Mouse (Mus musculus): ENCODE data around the gene Kctd19. TPM values are rescaled to one million over a fixed set of nuclear protein-coding genes. Genes with fewer than 3 reads are reported as not detected.
A peak's percentile ranks its signal among the peaks of the same experiment; 100 is the strongest.

The Kctd19 gene
- polyA plus RNA-seq, 1 experiment from 2014 or later, result not detected

DNA sequence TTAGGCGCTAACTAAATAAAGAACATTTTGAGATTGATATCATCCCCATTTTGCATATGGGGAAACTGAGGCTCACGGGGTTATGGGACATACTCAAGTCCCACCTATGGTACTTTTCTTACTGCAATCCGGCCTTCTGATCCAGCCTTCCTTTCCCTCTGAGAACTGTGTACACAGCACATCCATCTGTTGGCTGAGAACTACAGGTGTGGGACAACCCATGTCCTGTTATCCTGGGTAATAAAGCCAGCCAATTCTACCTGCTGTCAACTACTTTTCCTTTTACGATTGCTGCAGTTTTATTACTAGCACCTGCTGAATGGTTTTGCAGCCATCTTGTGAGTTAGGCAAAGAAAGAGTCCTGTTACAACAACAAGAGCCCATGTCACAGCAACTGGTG is 58.8 kb downstream of the Kctd19 start:
- Histone ChIP-seq H3K9me3 (replicated peaks; ENCODE audit: control insufficient read depth, low read length) (no peaks in the 10 kb centered on the region), H3K4me3 (ENCODE audit: low read depth, low read length) (no peak overlapping the region), H3K36me3 (replicated peaks; ENCODE audit: control insufficient read depth, insufficient read depth, low read depth, low read length) (no peaks in the 10 kb centered on the region), H3K27me3 (ENCODE audit: control insufficient read depth, insufficient read depth, low read length) (no peaks in the 10 kb centered on the region), H3K4me2 (ENCODE audit: low read depth, low read length) (no peak overlapping the region), H3K9ac (replicated peaks; ENCODE audit: low read length) (no peak overlapping the region), H3K27ac (replicated peaks; ENCODE audit: low read depth, low read length) (no peak overlapping the region), H3K4me1 (ENCODE audit: control insufficient read depth, insufficient read depth, low read length) (peaks cover 3% of the 10 kb centered on the region; the same call in 1 of the 2 replicates)
- DNase-seq (ENCODE audit: low spot score) (no peak), ATAC-seq (replicated peaks; ENCODE audit: insufficient number of reproducible peaks, low FRiP score, low TSS enrichment, low read depth) (no peak)
- 86% methylated on average over 4 of the region's 4 CpGs for WGBS

DNA sequence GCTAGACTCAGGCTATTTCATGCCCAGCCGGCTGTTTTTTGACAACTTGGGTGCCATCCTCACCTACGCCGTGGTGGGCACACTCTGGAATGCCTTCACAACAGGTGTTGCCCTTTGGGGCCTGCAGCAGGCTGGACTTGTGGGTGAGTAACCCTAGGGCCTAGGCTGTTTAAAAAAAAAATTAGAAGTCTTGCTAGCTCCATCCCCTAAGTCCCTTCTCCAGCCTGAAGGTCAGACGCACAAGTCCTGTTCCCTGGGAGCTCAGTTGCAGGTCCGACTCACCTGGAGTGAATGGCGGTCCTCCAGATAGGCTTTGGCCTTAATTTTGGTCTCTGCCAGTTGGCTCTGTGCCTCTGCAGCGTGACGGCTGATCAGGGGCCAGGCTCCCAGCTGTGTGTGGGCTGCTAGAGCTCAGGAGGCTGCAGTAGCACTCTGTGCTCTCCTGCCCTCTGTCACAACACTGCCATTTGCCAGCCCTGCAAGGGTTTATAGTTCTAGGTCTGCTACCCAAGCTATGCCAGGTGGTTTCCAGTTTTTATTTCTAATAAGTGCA is 59.6 kb downstream of the Kctd19 start:
- 85% methylated on average over 8 of the region's 8 CpGs for WGBS
- no peak for ATAC-seq (replicated peaks; ENCODE audit: insufficient number of reproducible peaks, low FRiP score, low TSS enrichment, low read depth)

DNA sequence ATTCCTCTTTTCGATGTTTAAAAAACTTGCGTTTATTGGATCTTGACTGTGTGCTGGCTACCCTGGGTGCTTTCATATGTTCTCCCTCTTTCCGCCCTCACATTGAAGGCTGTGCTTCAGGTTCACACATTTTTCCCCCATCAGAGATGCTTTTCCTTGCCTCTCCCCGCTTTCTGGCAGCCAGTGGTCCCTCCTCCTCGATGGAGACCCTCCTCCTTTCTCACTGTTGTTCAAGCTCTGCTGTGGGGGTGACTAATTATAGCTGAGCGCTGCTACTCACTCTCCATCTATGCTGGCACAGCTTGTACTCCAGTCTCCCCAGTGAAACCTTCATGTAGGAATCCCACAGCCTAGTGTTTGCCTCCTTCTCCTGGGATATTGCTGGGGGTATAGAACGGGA is 63.1 kb downstream of the Kctd19 start:
- no peaks in the 10 kb centered on the region for H3K9me3 ChIP-seq (replicated peaks; ENCODE audit: control insufficient read depth, low read length)
- no peak overlapping the region for H3K9ac ChIP-seq (replicated peaks; ENCODE audit: low read length)
- no peak overlapping the region for H3K27ac ChIP-seq (replicated peaks; ENCODE audit: low read depth, low read length)
- H3K4me2 ChIP-seq (ENCODE audit: low read depth, low read length), result peak overlapping the region; percentile 98; the same call in 1 of the 2 replicates
- DNase-seq (ENCODE audit: low spot score) (no peak), ATAC-seq (replicated peaks; ENCODE audit: insufficient number of reproducible peaks, low FRiP score, low TSS enrichment, low read depth) (no peak)
- 41% methylated on average over 7 of the region's 7 CpGs for WGBS
- H3K27me3 ChIP-seq (ENCODE audit: control insufficient read depth, insufficient read depth, low read length), result no peaks in the 10 kb centered on the region
- peaks cover 12% of the 10 kb centered on the region for H3K4me1 ChIP-seq (ENCODE audit: control insufficient read depth, insufficient read depth, low read length)
- H3K36me3 ChIP-seq (replicated peaks; ENCODE audit: control insufficient read depth, insufficient read depth, low read depth, low read length), result no peaks in the 10 kb centered on the region
- H3K4me3 ChIP-seq (ENCODE audit: low read depth, low read length), result peak overlapping the region; percentile 70; the same call in 1 of the 2 replicates

More for the DNA sequence above, 59.6 kb downstream of the Kctd19 start:
- Histone ChIP-seq H3K4me3 (ENCODE audit: low read depth, low read length) (no peak overlapping the region), H3K27me3 (ENCODE audit: control insufficient read depth, insufficient read depth, low read length) (no peaks in the 10 kb centered on the region), H3K27ac (replicated peaks; ENCODE audit: low read depth, low read length) (no peak overlapping the region), H3K9me3 (replicated peaks; ENCODE audit: control insufficient read depth, low read length) (no peaks in the 10 kb centered on the region), H3K9ac (replicated peaks; ENCODE audit: low read length) (no peak overlapping the region), H3K36me3 (replicated peaks; ENCODE audit: control insufficient read depth, insufficient read depth, low read depth, low read length) (no peaks in the 10 kb centered on the region), H3K4me1 (ENCODE audit: control insufficient read depth, insufficient read depth, low read length) (peaks cover 3% of the 10 kb centered on the region; the same call in 1 of the 2 replicates), H3K4me2 (ENCODE audit: low read depth, low read length) (no peak overlapping the region)
- DNase-seq (ENCODE audit: low spot score), result no peak

DNA sequence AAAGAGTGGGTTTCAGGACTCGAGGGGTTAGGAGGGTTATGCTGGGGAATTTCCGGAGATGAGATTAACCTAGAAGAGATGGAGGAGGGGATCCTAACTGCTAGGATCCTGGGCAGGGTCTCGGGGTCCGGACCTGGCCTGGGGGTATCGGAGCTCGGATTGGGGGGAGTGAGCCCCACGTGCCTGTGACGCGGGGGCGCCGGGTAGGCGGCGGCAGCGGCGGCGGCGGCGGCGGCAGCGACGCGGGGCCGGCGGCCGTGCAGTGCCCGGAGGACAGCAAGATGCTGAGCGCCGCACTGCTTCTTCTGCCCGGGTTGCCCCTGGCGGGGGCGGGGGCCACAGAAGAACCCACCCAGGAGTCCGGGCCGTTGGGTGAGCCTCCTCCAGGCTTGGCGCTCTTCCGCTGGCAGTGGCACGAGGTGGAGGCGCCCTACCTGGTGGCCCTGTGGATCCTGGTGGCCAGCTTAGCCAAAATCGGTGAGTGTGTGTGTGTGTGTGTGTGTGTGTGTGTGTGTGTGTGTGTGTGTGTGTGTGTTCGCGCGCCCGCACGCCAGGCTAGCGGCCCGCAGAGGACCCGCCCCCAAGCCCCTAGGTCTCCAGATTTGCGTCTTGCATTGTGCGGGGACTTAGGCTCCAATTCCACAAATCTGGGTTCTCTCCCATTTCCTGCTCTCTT is 64.1 kb downstream of the Kctd19 start:
- ATAC-seq (replicated peaks; ENCODE audit: insufficient number of reproducible peaks, low FRiP score, low TSS enrichment, low read depth) (0 out of 2 replicates have a peak, but pooled peaks have one; percentile 5), DNase-seq (ENCODE audit: low spot score) (peak; percentile 60)
- peak overlapping the region; percentile 77 for H3K9ac ChIP-seq (replicated peaks; ENCODE audit: low read length)
- H3K27me3 ChIP-seq (ENCODE audit: control insufficient read depth, insufficient read depth, low read length), result no peaks in the 10 kb centered on the region
- peak overlapping the region; percentile 56; the same call in 1 of the 2 replicates for H3K27ac ChIP-seq (replicated peaks; ENCODE audit: low read depth, low read length)
- H3K4me1 ChIP-seq (ENCODE audit: control insufficient read depth, insufficient read depth, low read length), result peaks cover 9% of the 10 kb centered on the region
- under 1% methylated on average over 39 of the region's 48 CpGs for WGBS
- no peaks in the 10 kb centered on the region for H3K36me3 ChIP-seq (replicated peaks; ENCODE audit: control insufficient read depth, insufficient read depth, low read depth, low read length)
- no peaks in the 10 kb centered on the region for H3K9me3 ChIP-seq (replicated peaks; ENCODE audit: control insufficient read depth, low read length)
- H3K4me2 ChIP-seq (ENCODE audit: low read depth, low read length), result peak overlapping the region; percentile 98
- peak overlapping the region; percentile 70 for H3K4me3 ChIP-seq (ENCODE audit: low read depth, low read length)

DNA sequence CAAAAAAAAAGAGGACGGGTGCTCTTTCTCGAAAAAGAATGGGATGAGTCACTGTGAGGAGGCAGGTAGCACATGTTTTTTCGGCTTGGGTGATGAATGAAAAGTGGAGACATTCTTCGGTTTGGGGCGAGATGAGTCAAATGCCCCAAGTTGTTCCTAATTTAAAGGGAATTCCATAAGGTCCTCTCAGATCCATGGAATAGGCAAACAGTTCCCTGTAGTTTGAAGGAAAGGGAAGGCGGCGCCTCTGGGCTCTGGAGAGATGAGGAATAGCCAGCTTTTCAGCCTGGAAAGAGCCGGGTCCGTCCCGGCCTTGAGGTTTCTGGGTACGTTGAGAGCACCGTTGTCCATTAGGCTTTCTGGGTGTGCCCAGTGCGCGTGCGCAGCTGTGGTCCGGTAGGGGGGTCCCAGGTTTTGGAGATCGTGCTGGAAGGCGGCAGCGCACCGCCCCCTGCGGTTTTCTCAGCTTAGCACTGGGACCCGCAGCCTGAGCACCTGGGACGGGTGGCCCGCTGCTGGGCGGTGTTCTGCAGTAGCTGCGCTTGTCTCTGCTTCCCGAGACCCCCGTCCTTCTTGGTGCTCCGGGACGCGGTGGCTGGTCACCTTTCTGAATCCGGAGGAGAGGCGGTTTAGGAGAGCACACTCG is 64.7 kb downstream of the Kctd19 start, which contains the start of gene Slc9a5:
Slc9a5 (plus strand) TSS at position 394 of the 646 bp plus-strand sequence.
- WGBS, result under 1% methylated on average over 34 of the region's 34 CpGs
- Histone ChIP-seq H3K4me3 (ENCODE audit: low read depth, low read length) (peak within 1 kb of the TSS; percentile 70), H3K4me1 (ENCODE audit: control insufficient read depth, insufficient read depth, low read length) (peaks cover 9% of the 10 kb centered on the region)

DNA sequence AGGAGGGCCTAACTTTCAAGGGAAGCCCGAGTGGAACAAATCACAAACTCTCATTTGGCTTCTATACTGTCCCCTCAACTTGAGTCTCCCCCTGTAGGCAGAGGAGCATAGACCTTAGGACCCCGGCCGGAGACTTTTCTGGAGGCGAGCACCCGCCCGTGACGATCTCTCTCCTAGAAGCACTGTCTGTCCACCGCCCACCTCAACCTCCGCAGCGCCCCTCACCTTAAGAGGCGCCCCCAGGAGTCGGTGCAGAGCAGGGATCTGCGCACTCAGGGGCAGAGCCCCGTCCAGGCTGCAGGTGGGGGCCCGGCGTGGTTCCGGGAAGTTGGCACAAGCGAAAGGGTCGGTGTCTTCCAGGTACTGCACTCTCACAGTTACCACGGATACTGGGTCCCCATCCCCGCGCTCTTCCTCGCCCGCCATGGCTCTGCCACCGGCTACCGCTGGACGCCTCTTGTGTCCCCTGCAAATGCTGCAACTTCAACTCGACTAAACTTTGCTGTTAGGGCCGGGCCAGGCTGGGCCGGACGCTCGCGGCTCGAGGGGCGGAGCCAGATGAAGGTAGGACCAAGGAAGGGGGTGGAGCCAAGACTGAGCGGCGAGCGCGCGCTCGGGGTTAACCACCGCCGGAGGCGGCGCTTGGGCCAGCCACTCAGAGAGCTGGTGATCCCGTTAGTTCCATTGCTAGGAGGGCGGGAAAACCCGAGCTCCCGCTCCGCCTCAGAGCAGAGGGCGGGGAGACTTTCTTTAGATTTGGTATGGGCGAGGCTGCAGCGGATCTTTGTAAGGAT is 65.7 kb downstream of the Kctd19 start, which contains the start of gene Fhod1:
Fhod1 (minus strand) TSS at position 526 of the 794 bp plus-strand sequence.
- H3K27me3 ChIP-seq (ENCODE audit: control insufficient read depth, insufficient read depth, low read length), result no peaks in the 10 kb centered on the region
- under 1% methylated on average over 53 of the region's 53 CpGs for WGBS
- ATAC-seq (replicated peaks; ENCODE audit: insufficient number of reproducible peaks, low FRiP score, low TSS enrichment, low read depth) (peak; percentile 81), DNase-seq (ENCODE audit: low spot score) (peak; percentile 98)
- peak within 1 kb of the TSS; percentile 77 for H3K9ac ChIP-seq (replicated peaks; ENCODE audit: low read length)
- H3K36me3 ChIP-seq (replicated peaks; ENCODE audit: control insufficient read depth, insufficient read depth, low read depth, low read length), result no peaks in the 10 kb centered on the region
- peak within 1 kb of the TSS; percentile 70 for H3K4me3 ChIP-seq (ENCODE audit: low read depth, low read length)
- peak within 1 kb of the TSS; percentile 98 for H3K4me2 ChIP-seq (ENCODE audit: low read depth, low read length)
- H3K4me1 ChIP-seq (ENCODE audit: control insufficient read depth, insufficient read depth, low read length), result peaks cover 9% of the 10 kb centered on the region
- peak within 1 kb of the TSS; percentile 56 for H3K27ac ChIP-seq (replicated peaks; ENCODE audit: low read depth, low read length)
- no peaks in the 10 kb centered on the region for H3K9me3 ChIP-seq (replicated peaks; ENCODE audit: control insufficient read depth, low read length)

More for the DNA sequence above, 64.7 kb downstream of the Kctd19 start, which contains the start of gene Slc9a5:
- ATAC-seq (replicated peaks; ENCODE audit: insufficient number of reproducible peaks, low FRiP score, low TSS enrichment, low read depth) (peak; percentile 9; the same call in 1 of the 2 replicates), DNase-seq (ENCODE audit: low spot score) (peak; percentile 90)
- no peaks in the 10 kb centered on the region for H3K27me3 ChIP-seq (ENCODE audit: control insufficient read depth, insufficient read depth, low read length)
- no peaks in the 10 kb centered on the region for H3K9me3 ChIP-seq (replicated peaks; ENCODE audit: control insufficient read depth, low read length)
- peak within 1 kb of the TSS; percentile 77 for H3K9ac ChIP-seq (replicated peaks; ENCODE audit: low read length)
- H3K27ac ChIP-seq (replicated peaks; ENCODE audit: low read depth, low read length), result peak within 1 kb of the TSS; percentile 56
- H3K4me2 ChIP-seq (ENCODE audit: low read depth, low read length), result peak within 1 kb of the TSS; percentile 98
- H3K36me3 ChIP-seq (replicated peaks; ENCODE audit: control insufficient read depth, insufficient read depth, low read depth, low read length), result no peaks in the 10 kb centered on the region

DNA sequence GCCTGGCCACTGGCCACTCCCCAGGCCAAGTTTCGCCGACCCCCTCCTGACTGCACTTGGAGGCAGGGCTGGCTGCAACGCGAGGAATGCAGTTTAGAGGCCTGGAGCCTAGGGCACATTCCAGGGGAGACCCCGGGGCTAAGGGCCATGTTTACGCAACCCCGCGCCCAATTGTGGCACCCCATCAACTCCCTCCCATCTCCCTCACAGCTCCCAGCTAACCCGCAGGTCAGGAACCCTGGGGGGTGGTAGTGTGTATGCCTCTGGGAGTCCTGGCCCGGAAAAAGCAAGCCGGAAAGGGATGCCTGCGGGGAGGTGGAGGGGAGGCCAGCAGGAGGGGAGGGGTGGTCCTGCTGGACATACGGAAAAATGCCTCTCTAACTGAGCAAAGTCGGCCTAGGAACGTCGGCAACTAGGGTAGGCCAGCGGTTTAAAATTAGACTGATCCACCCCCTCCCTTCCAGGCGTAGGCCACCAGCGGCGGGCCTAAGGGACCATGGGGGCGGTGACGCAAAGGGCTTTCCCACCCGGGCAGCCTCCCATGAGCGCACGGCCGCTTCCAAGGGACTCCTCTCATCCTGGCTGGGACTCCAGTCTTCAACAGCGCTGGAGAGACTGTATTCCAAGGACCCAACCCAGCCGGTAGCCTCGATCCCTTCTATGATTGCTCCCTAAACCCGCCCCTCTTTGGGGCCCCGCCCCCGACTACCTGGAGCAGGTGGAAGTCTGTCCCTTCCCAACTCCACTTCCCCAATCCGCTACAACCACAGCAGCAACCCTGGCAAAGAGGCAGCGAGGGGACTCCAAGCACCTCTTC is 66.5 kb downstream of the Kctd19 start:
- peak overlapping the region; percentile 70 for H3K4me3 ChIP-seq (ENCODE audit: low read depth, low read length)

More for the DNA sequence above, 66.5 kb downstream of the Kctd19 start:
- Histone ChIP-seq H3K36me3 (replicated peaks; ENCODE audit: control insufficient read depth, insufficient read depth, low read depth, low read length) (no peaks in the 10 kb centered on the region), H3K27me3 (ENCODE audit: control insufficient read depth, insufficient read depth, low read length) (no peaks in the 10 kb centered on the region), H3K9me3 (replicated peaks; ENCODE audit: control insufficient read depth, low read length) (no peaks in the 10 kb centered on the region), H3K4me1 (ENCODE audit: control insufficient read depth, insufficient read depth, low read length) (peaks cover 9% of the 10 kb centered on the region), H3K9ac (replicated peaks; ENCODE audit: low read length) (peak overlapping the region; percentile 70), H3K27ac (replicated peaks; ENCODE audit: low read depth, low read length) (peak overlapping the region; percentile 56), H3K4me2 (ENCODE audit: low read depth, low read length) (peak overlapping the region; percentile 98)
- under 1% methylated on average over 33 of the region's 34 CpGs for WGBS
- peak; percentile 11 for ATAC-seq (replicated peaks; ENCODE audit: insufficient number of reproducible peaks, low FRiP score, low TSS enrichment, low read depth)
- DNase-seq (ENCODE audit: low spot score), result peak; percentile 57
